Mouse (Mus musculus) midbrain, postnatal 0 days (tissue): ENCODE measurements around the gene Rps27a. TPM values are rescaled to one million over a fixed set of nuclear protein-coding genes. Genes with fewer than 3 reads are reported as not detected.

ENCODE experiments used
- ATAC-seq: fragments of 200-750 bp; cut with Nextera tagmentation; 2 replicates; pipeline ENCODE4 v1.8.0; 2017; ENCODE audit warnings: moderate number of reproducible peaks, mild to moderate bottlenecking, moderate TSS enrichment, moderate library complexity; ENCODE audit not compliant: low FRiP score
- DNase-seq: peaks from one replicate; pipeline ENCODE4 v3.0.0-alpha.2; 2015; ENCODE audit warnings: low spot score
- H3K27ac ChIP-seq: fragments of 300-500 bp; sonication (generic); 2 replicates; pipeline ENCODE4 v1.5.1; 2014; ENCODE audit warnings: low read depth, mild to moderate bottlenecking, low read length, mixed read lengths
- H3K27me3 ChIP-seq: fragments of 300-500 bp; sonication (generic); 2 replicates; pipeline ENCODE4 v1.6.1; 2014; ENCODE audit warnings: low read length, control low read depth, mixed read lengths; ENCODE audit not compliant: insufficient read depth
- H3K36me3 ChIP-seq: fragments of 300-500 bp; sonication (generic); 2 replicates; pipeline ENCODE4 v1.6.1; 2014; ENCODE audit warnings: low read length, control low read depth, mixed read lengths; ENCODE audit not compliant: insufficient read depth
- H3K4me1 ChIP-seq: fragments of 300-500 bp; sonication (generic); 2 replicates; pipeline ENCODE4 v1.6.1; 2014; ENCODE audit warnings: mild to moderate bottlenecking, control low read depth, antibody characterized with exemption, low read length, mixed read lengths; ENCODE audit not compliant: insufficient read depth
- H3K4me2 ChIP-seq: fragments of 300-500 bp; sonication (generic); 2 replicates; pipeline ENCODE4 v1.6.1; 2014; ENCODE audit warnings: low read depth, mild to moderate bottlenecking, low read length, mixed read lengths; ENCODE audit not compliant: poor library complexity, severe bottlenecking
- H3K4me3 ChIP-seq: fragments of 300-500 bp; sonication (generic); 2 replicates; pipeline ENCODE4 v1.5.1; 2014; ENCODE audit warnings: low read depth, mild to moderate bottlenecking, low read length, moderate library complexity
- H3K9ac ChIP-seq: fragments of 300-500 bp; sonication (generic); replicated peaks from 2 replicates; pipeline ENCODE4 v1.6.1; 2014; ENCODE audit warnings: mild to moderate bottlenecking, low read length, moderate library complexity, mixed read lengths; ENCODE audit not compliant: poor library complexity, severe bottlenecking
- H3K9me3 ChIP-seq: fragments of 300-500 bp; sonication (generic); 2 replicates; pipeline ENCODE4 v1.6.1; 2016; ENCODE audit warnings: low read length, control low read depth
- CTCF ChIP-seq: IDR thresholded peaks from 2 replicates; pipeline ENCODE4 v1.5.1; 2016; ENCODE audit warnings: antibody characterized with exemption, mild to moderate bottlenecking
- WGBS: fragments of 180-500 bp; shearing (Covaris S2); extraction: QIAGEN DNeasy Blood & Tissue Kit; methylation state at CpG from one replicate; pipeline ENCODE4 v1.1.7; 2014; 5-methylcytosine and 5-hydroxymethylcytosine counted together
- polyA plus RNA-seq: library from polyadenylated mRNA; unstranded; fragments of >200 nt; fragmentation: Nextera tagmentation; extraction: Ambion mirVana; gene quantifications from 2 replicates; pipeline ENCODE4 v1.2.1, GENCODE M21; 2015
- total RNA-seq: library from RNA; depleted of rRNA; stranded (reverse); fragments of >200 nt; gene quantifications from 2 replicates; pipeline ENCODE4 v1.2.3, GENCODE M21; 2014

Rps27a gene
- total and polyA plus RNA-seq, 2 experiments from 2014 or later = 314 to 553 TPM

DNA sequence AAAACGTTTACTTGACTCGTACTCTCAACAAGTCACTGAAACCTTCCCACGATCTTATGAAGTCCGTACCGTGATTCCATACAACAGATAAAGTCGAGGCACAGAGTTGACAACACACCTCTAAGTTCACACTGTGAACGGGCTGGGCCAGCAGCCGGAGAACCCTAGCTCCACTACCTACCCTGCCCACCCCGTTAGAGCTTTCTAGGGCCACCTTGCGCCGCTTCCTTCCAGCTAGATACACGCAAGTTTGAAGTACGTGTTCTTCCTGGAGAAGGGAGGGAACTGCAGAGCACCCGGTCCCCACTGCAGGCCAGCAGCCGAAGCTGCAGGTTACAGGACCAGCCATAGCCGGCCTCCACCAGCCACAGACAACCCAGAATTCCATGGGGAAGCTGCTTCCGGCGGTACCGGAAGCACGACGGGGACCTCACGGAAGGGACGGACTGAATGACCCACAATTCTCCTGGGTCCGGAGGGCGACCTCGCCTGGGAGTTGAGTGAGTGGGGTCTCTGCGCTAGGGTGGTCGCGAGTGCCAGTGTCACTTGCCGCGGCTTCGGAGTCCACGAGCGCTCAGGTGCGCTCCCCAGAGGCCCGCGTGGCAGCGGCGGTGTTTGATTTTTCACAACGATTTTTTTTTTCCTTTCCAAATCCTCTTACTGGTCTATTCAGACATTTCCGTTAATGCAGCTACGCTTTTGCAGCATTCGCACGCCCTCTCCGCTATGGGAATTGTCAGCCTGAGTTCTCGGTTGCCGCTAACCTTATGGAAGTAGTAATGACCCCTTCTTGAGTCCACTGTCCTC, 21.7 kb downstream of the Rps27a start, which contains the start of gene Mtif2:
Mtif2 (plus strand) TSS at position 421 of the 807 bp plus-strand sequence.
- peak within 1 kb of the TSS; percentile 87 for H3K9ac ChIP-seq
- H3K9me3 ChIP-seq = no peaks in the 10 kb centered on the region
- ATAC-seq = peak; percentile 97
- H3K36me3 ChIP-seq = no peaks in the 10 kb centered on the region
- H3K27ac ChIP-seq = peak within 1 kb of the TSS; percentile 87
- H3K4me1 ChIP-seq = peaks cover 6% of the 10 kb centered on the region; the same call in 1 of the 2 replicates
- H3K27me3 ChIP-seq = no peaks in the 10 kb centered on the region
- 3% methylated on average over 47 of the region's 47 CpGs for WGBS
- DNase-seq = peak; percentile 92
- peak; percentile 38 for TF ChIP-seq CTCF
- H3K4me3 ChIP-seq = peak within 1 kb of the TSS; percentile 56
- H3K4me2 ChIP-seq = peak within 1 kb of the TSS; percentile 72

DNA sequence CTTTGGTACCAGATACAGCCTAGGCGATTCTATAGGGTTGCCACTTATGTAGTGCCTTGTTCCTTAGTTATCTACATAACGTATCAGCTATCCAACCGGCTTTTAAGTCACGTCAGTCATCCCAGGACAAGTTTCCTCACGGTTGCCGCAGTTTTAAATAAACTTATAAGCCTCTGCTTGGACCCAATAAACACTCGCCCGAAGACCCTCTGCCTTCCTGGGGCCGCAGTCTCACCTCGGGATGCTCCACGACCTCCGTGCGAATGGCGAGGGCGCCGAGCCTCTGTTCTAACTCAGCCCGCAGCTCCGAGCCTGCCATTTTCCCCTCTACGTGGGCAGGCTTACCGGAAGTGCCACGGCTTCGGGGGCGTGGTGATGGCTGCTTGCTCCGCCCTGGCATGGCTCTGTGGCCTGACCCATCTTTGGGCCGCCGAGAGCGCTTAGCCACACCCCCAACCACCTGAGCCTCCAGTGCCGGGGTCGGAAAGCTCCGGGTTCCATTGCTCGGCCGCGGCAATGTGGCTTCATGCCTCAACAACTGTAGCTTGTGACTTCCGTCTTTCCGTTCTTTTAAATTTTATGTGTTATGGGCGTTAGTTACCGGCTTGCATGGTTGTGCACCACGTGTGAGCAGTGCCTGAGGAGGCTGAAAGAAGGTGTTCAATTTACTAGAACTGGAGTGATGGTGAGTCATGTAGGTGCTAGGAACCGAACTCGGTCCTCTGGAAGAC, 33.1 kb downstream of the Rps27a start, which contains the start of gene Prorsd1:
Prorsd1 (minus strand) TSS at position 352 of the 731 bp plus-strand sequence.
- 3% methylated on average over 40 of the region's 40 CpGs for WGBS
- no peak for TF ChIP-seq CTCF
- peak within 1 kb of the TSS; percentile 54 for H3K4me2 ChIP-seq

DNA sequence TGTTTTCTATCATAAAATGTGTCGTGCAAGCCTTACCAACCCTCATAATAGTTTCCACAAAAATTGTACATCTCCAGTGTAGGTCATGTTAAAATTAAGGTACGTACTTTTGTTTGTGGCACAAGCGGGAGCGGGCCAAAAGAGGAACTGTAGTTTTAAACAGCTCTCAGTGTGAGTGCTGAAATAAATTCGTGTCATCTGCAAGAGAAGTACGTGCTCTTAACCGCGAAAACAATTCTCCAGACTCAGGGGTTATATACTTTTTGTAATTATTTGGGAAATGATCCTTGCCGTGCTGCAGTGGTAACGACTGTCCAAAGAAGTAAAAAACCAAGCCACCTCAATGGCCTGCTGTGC, 33.6 kb downstream of the Rps27a start:
- Histone ChIP-seq H3K36me3 (peaks cover 4% of the 10 kb centered on the region; the same call in 1 of the 2 replicates), H3K27ac (peak overlapping the region; percentile 57; the same call in 1 of the 2 replicates), H3K4me3 (peak overlapping the region; percentile 48), H3K9ac (peak overlapping the region; percentile 52; the same call in 1 of the 2 replicates), H3K4me2 (peak overlapping the region; percentile 54), H3K27me3 (no peaks in the 10 kb centered on the region), H3K4me1 (no peaks in the 10 kb centered on the region), H3K9me3 (no peaks in the 10 kb centered on the region)
- no peak for DNase-seq
- WGBS = 27% methylated on average over 10 of the region's 10 CpGs
- ATAC-seq = no peak
- no peak for TF ChIP-seq CTCF

More for the DNA sequence above, 33.1 kb downstream of the Rps27a start, which contains the start of gene Prorsd1:
- Histone ChIP-seq H3K4me1 (no peaks in the 10 kb centered on the region), H3K27me3 (no peaks in the 10 kb centered on the region), H3K9me3 (no peaks in the 10 kb centered on the region), H3K36me3 (peaks cover 4% of the 10 kb centered on the region; the same call in 1 of the 2 replicates), H3K27ac (peak within 1 kb of the TSS; percentile 57; the same call in 1 of the 2 replicates), H3K4me3 (peak within 1 kb of the TSS; percentile 48), H3K9ac (peak within 1 kb of the TSS; percentile 52; the same call in 1 of the 2 replicates)
- ATAC-seq (peak; percentile 97), DNase-seq (peak; percentile 92)

DNA sequence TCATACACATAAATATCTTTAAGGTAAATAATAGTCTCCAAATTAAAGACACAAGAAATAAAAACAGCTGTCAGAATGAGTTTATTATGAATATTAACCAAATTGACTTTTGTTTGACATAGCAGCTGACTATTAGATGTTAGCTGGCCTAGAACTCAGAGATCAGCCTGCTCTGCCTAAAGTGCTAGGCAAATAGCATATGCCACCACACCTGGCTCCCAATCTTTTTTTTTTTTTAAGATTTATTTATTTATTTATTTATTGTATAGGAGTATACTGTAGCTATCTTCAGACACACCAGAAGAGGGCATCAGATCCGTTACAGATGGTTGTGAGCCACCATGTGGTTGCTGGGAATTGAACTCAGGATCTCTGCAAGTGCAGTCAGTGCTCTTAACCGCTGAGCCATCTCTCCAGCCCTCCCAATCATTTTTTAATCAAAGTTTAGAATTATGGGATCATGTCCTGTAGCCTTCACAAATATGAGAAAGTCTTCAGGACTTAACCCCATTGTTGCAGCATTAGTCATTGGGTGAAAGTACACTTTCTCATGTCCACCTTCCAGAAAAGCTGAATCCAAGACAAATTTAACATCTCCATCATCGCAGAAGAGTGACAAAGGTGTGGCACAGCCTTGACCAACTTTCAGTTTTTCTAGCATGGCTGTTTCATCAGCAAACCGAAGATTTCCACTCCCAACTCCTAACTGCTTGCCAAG, 34.9 kb downstream of the Rps27a start:
- H3K27me3 ChIP-seq = no peaks in the 10 kb centered on the region
- 0 out of 2 replicates have a peak, but pooled peaks have one; percentile 15 for TF ChIP-seq CTCF
- ATAC-seq (no peak), DNase-seq (no peak)
- H3K9me3 ChIP-seq = no peaks in the 10 kb centered on the region
- H3K36me3 ChIP-seq = peaks cover 5% of the 10 kb centered on the region; the same call in 1 of the 2 replicates
- no peak overlapping the region for H3K4me2 ChIP-seq
- H3K4me3 ChIP-seq = no peak overlapping the region
- no peak overlapping the region for H3K9ac ChIP-seq
- no peaks in the 10 kb centered on the region for H3K4me1 ChIP-seq
- no peak overlapping the region for H3K27ac ChIP-seq
- WGBS = 95% methylated on average over 4 of the region's 4 CpGs

DNA sequence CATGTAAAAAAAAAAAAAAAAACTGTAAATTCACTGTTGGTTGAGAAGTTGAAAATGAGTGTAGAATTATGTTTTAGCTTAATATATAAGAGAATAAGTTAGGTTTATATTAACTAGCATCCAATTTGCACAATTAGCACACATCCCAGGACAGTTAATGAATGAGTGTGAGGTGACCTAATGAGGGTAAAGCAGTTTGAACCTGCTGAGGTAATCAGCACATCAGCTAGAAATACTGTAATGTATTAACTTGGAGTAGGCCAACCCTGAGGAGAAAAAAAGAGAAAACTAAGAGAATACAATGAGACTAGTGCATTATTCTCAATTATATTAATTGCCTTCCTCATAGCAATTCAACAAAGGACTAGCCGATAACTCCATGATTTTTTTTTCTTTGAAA, 38.5 kb downstream of the Rps27a start:
- WGBS = 88% methylated on average over 1 of the region's 1 CpGs
- no peaks in the 10 kb centered on the region for H3K9me3 ChIP-seq
- no peaks in the 10 kb centered on the region for H3K4me1 ChIP-seq
- TF ChIP-seq CTCF = no peak
- no peaks in the 10 kb centered on the region for H3K27me3 ChIP-seq
- H3K27ac ChIP-seq = no peak overlapping the region
- no peak overlapping the region for H3K4me3 ChIP-seq
- ATAC-seq (no peak), DNase-seq (no peak)
- H3K36me3 ChIP-seq = peaks cover 17% of the 10 kb centered on the region; the same call in 1 of the 2 replicates
- H3K4me2 ChIP-seq = no peak overlapping the region
- no peak overlapping the region for H3K9ac ChIP-seq
